Mouse (Mus musculus) bone marrow, adult 2 months (tissue): ENCODE measurements at regions not wholly inside any gene's neighbourhood (a gene's known extent, or its start where the extent isn't known, plus 50 kb on each side); places are given as distances from the start of the nearest gene placed in this dataset.

Source experiments
- CTCF ChIP-seq: fragments of 200-500 bp; IDR thresholded peaks from 2 replicates; pipeline ENCODE4 v1.5.1; 2011; ENCODE audit warnings: low read length, control low read depth; ENCODE audit not compliant: control insufficient read depth, insufficient read depth
- POLR2A ChIP-seq: fragments of 200-500 bp; IDR thresholded peaks from 2 replicates; pipeline ENCODE4 v1.6.1; 2011; ENCODE audit warnings: low read depth, mild to moderate bottlenecking, control low read depth, low read length, borderline replicate concordance; ENCODE audit not compliant: control insufficient read depth

DNA sequence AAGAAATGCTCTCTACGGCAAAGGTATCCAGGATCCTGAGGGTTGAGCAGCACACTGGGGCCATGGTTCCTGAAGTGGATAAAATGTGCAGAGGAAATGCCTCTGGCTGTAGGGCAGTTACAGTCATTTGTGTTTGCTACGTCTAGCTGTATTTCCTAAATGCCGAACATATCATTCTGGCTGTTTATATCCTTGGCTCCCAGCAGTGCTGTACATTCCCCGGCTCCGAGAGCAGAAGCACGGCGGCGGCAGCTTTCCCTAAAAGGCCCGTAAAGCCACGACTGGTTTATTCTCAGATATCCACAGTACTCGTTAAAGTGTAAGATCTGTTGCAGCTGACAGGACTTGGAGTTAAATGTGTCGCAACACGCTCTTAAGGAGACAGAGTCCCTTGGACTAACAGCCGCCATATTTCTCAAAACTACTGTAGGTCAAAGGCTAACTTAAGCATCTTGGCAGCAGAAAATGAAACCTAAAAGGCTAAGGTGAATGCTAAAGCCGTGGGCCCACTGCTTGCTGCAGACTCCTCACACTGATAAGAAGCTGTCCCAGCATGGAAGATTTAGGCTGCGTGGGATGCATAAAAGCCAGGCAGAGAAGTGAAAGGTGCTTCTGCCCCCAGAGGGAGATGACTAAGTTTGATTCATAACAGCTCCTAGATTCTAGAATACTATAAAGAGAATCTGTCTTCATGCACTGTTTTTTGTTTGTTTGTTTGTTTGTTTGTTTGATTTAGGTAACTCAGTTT is 192.1 kb upstream of the Fn1 start:
- TF ChIP-seq POLR2A = no peak
- no peak for TF ChIP-seq CTCF
